Mouse (Mus musculus) CD4-positive, CD25-positive, alpha-beta regulatory T cell, adult 2 months (primary cell): Measurements from ENCODE around the gene Tmem63b.

Experiments
- DNase-seq: peaks from one replicate; pipeline ENCODE4 v3.0.0-alpha.2; 2012; ENCODE audit warnings: low read depth, low spot score

Gene Tmem63b

DNA sequence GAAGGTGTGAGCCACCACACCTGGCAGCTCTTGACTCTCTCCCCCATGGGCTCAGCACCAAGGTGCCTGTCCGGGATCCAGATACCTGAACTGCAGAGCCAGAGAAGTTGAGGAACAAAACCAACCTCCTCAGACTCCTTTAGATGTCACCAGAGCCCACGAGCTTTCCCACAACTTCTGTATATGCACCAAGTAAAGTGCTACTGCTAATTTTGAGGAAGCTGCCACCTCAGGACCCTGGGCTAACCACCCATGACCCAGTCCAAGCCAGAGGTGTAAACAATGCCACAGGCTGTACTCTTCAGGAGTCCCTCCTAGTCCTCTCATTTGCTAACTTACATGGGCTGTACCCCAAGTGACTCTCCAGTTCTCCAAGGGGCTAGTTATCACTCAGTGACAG is 14.1 kb downstream of the Tmem63b start:
- DNase-seq: no peak

DNA sequence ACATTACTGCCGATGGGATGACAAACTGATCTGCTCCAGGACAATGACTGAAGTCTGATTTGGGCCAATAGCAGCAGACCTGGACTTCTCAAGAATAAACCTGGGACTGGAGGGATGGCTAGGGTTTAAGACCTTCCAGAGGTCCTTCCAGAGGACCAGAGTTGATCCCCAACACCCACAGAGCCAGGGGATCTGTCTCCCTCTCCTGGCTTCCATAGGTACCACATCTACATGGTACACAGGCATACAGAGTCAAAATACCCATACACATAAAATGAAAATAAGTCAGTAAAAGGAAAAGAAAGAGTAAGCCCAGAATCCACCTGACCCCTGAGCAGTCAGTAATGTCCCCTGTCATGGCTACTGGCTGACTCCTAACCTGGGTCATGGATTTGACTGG is 14.9 kb downstream of the Tmem63b start:
- no peak for DNase-seq

DNA sequence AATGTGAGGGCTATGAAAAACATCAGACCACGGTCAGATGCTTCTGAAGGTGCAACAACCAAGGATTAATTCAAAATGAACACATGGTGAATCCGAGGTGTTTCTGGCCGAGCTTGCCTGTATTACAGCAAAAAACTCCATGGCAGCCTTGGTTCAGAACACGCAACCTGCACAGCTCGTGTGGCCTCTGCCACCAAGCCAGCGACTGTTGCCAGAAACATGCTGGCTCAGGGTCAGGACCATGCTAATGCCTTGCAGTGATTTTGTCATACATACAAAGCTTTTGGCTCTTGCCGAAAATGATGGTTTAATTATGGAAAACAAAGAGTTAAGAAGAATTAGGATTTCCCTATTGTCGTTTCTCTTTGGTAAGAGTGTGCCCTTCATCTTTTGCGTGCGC is 18.7 kb downstream of the Tmem63b start:
- DNase-seq: no peak

GRCm38 (mm10) chr17:45667481-45667880 is 19.2 kb downstream of the Tmem63b start:
- DNase-seq: no peak

- no peak for DNase-seq
Observed at GRCm38 (mm10) chr17:45666091-45666490, 20.6 kb downstream of the Tmem63b start.

- DNase-seq: no peak
Observed at GRCm38 (mm10) chr17:45664608-45665007, 22.1 kb downstream of the Tmem63b start.

DNA sequence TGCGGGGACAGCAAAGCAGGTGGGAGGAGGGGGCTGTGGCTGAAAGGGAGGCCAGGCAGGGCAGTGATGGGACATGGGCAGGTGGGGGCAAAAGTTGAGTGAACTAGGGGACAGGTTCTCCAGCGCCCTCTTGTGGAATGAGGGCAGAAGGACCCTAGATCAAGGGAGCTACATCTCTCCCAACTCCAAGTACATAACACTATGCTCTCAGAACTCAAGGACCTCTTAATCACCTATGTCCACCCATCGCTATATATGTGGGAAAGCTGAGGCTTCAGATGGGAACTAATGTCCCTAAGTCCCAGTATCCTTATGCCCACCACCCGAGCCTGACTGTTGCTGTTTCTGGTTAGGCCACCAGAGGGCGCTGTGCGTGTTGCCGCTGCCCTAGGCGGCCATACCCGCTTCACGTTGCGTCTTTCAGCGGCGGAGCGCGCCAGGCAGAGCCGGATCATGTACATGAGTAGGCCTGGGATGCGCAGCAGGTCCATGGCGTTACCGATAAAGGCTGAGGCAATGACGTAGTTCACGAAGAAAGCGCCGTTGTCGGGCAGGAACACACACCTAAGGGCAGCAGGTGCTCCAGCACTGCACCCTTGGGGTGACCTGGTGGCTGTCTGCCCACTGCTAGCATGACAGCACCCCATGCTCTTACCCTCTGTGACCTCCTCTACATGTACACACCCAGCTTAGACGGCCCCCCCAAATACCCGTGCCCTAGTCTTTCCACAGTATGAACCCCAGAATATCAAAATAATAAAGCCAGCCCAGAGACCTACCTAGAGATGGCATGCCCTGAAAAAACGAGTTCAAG is 23.4 kb downstream of the Tmem63b start:
- DNase-seq: peak; percentile 87

DNA sequence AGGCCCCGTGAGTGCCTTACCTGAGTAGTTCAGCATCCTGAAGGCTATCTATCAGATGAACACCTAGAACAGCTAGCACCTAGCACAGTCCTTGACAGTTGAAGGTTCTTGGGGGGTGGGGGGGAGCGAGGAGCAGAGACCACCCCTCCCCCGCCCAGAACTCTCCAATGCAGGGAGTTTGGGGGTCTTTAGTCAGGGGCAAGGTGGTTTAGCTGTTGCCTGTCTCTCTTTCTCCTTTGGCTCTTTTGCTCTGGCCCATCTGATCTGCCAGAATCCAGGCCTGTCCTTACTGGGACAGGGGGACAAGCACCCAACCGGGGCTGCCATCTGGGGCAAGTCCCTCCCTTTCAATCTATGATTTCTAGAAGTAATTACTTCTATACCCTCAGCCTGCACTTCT is 27.5 kb downstream of the Tmem63b start, which contains the start of gene Capn11:
Capn11 (minus strand) TSS at position 101 of the 400 bp plus-strand sequence.
- no peak for DNase-seq

DNA sequence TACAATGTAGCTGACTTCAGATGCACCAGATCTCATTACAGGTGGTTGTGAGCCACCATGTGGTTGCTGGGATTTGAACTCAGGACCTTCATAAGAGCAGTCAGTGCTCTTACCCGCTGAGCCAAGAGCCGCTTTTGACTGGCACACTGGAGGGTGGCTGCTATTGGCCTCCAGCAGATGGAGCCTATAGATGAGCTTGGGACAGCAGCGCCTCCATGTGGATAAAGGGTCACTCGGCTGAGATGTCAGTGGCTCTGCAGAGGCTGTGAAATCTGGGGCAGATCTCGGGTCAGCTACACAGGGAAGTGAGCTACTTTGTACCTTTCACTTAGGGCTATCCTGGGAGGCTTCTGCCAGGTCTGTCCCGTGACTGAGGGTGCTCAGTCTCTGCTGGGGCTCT is 30.9 kb downstream of the Tmem63b start:
- peak; percentile 38 for DNase-seq

GRCm38 (mm10) chr17:45653233-45653632 is 33.5 kb downstream of the Tmem63b start:
- DNase-seq: no peak

GRCm38 (mm10) chr17:45644185-45644584 is 42.5 kb downstream of the Tmem63b start:
- peak; percentile 24 for DNase-seq

DNA sequence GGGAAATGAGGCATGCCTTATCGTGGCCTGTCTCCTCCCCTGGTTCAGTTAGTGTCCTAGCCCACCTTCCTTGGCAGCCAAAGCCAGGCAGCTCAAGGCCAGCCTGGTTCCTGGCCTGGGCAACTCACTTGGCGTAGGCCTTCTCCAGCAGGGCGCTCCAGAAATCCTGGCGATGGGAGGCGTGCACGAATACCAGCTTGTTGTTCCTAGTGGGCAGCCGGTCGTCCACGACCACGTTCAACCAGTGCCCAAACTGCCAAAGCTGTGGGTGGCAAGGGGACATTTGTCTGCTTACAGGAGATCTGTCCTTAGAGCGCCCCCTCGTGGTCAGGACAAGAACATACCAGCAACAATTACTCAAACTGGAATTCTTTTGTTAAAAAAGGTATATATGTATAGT is 44.0 kb downstream of the Tmem63b start:
- DNase-seq: peak; percentile 83

DNA sequence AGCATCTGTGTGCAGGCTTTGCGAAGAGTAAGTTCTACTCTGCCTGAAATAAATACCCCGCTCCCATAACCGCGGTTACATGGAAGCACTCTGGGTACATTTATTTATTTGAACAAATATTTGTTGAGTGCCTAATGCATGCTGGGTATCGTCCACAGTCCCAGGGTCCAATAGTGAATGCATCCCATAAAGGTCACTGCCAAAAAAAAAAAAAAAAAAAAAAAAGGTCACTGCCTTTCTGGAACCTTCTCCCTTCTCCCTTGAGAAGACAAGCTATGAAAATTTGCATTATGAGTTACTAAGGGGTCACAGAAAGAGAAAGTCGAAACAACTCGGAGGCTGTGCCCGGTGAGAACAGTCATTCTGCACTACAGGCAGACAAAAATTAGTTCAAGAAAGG is 44.7 kb downstream of the Tmem63b start:
- no peak for DNase-seq

DNA sequence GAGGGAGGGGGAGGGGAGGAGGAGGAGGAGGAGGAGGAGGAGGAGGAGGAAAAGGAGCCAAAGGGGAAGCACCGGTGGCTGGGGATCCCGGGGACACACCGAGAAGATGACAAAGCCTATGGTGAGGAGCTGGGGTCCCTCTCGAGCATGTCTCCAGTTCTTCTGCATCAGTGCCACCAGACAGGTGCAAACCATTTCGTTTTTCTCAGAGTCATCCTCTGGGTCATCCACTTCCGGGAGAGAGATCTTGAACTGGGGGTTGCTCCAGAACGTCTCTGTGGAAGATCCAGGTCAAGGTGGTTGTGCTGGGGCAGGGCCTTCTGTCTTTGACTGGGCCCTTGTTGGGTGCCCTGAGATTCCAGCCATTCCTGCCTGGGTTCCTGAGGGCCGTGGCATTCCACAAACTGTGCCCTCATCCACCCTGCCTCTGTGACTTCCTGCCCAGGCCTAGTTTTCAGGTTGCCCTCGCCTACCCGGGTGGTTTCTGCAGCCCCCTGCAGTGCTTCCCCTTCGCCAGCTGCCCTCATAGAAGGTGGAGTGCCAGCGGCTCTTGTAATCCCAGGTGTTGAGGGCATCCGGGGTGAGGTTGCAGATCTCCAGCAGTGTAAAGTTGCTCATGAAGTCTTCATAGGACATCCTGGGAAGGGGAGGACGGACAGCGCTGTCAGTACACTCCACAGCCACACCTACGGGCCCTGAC is 48.0 kb downstream of the Tmem63b start:
- no peak for DNase-seq

DNA sequence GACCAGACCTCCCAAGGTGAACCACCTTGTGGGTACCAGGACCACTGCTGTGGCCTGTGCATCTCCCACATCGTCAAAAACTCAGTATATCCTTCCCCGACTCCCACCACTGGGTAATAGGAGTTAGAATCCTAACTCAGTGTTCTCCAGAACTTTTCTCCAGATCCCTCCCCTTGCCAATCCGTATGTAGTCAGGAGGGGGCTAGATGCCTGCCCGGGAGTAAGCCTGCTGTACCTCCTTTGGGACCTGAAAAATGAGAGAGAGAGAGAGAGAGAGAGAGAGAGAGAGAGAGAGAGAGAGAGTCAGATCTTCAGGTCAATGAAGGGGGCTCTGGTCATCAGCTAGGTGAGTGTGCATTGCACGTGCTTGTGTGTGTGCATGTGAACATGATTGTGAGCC is 52.7 kb downstream of the Tmem63b start:
- DNase-seq: no peak

DNA sequence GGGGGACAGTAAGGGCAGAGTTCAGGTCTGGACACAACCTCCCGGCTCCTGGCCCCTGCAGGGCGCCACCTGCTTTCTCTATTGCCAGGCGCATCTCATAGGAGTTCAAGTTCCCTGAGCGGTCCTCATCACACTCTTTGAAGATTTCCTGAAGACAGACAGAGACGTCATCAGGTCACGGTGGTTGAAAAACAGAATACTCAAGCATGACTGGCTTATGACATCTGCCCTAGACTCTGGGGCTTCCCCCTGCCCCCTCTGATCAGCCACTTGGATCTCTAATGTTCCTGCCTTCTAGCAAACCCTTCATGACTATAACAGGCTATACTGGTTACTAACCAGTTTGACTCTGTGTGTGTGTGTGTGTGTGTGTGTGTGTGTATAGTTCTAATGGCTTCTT is 54.8 kb downstream of the Tmem63b start:
- peak; percentile 76 for DNase-seq

DNA sequence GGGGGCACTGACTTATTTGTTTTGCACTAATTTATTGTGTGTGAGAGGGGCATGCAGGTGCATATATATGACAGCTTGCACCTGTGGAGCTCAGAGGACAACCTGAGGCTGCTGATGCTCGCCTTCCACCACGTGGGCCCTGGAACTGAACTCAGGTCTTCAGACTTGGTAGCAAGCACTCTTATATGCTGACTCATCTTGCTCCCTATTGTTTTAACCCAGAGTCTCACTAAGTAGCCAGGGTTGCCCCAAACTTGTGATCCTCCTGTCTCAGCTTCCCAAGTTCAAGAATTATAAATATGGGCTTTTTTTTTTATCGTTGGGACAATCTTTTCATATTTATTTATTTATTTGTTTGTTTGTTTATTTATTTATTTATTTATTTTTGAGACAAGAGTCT is 55.7 kb downstream of the Tmem63b start:
- no peak for DNase-seq

DNA sequence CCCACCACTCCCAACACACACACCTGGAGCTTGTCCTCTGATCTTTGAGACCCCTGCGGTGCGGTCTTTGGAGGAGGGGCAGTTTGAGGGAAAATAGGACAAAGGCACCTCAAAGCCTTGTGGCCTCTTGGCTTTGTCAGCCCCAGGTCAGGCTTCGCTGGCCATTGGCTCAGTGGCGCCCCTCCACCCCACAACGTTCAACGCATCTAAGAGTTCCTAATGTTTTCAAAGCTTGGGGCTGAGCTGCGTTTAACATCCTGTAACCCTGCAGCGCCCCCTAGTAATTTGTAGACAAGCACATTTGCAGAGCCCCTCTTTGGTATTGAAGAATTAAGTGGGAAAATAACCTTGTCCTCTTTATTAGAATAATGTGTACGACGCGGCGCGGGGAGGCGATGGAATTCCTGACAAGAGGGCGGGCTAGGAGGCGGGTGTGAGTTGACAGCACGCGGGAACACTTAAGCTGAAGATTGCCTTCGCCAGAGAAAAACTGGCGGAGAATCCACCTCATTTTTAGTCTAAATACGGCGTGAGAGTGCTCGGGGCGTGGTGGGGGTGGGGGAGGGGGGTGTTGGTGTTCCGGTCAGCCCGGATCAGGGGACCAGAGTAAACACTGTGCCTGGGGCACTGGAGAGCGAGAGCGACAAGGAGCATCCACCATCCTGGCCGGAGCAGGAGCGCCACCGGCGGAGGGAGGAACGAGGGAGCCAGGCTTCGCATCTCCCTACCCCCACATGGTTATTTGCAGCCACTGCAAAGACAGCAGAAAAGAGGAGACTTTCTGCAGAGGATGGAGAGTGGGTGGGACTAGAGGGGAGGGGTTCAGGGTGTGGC is 56.6 kb downstream of the Tmem63b start:
- peak; percentile 82 for DNase-seq

GRCm38 (mm10) chr17:45628885-45629855 is 57.5 kb downstream of the Tmem63b start:
- peak; percentile 16 for DNase-seq

DNA sequence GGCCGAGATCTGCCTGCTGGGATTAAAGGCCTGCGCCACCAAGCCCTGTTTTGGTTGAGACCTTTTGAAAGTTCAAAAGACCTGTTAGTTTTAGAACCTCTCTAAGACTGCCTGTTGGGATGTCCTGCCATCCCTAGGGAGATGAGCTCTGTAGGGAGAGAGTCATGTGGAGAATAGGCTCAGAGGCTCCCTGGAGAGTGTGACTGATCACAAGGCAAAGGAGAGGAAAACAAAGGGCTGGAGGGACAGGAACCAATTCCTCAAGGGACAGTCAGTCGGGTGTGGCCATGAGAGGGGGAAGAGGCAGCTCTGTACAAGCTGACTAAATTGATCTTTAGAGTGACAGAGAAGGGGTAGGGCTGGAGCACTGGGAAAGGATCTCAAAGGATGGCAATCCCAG is 58.5 kb downstream of the Tmem63b start:
- DNase-seq: no peak

GRCm38 (mm10) chr17:45626577-45627134 is 60.0 kb downstream of the Tmem63b start:
- peak; percentile 92 for DNase-seq
